Mouse (Mus musculus) heart, adult 2 months (tissue): Measurements from ENCODE around the gene Mrpl10. TPM values are rescaled to one million over a fixed set of nuclear protein-coding genes. Genes with fewer than 3 reads are reported as not detected.

Source experiments
- DNase-seq, 2 experiments: peaks; one replicate each; pipeline ENCODE4 v3.0.0; 2021
- H3K27ac ChIP-seq: fragments of 200-600 bp; 2 replicates; pipeline ENCODE4 v1.8.1; 2022
- H3K27me3 ChIP-seq: fragments of 200-500 bp; 2 replicates; pipeline ENCODE4 v1.6.1; 2012; ENCODE audit warnings: mild to moderate bottlenecking, low read length, inconsistent platforms, mixed read lengths; ENCODE audit not compliant: control insufficient read depth, insufficient read depth
- H3K36me3 ChIP-seq: fragments of 200-500 bp; 2 replicates; pipeline ENCODE4 v1.6.1; 2012; ENCODE audit warnings: low read length, inconsistent platforms; ENCODE audit not compliant: control insufficient read depth, insufficient read depth
- H3K4me1 ChIP-seq: fragments of 200-500 bp; 2 replicates; pipeline ENCODE4 v1.6.1; 2011; ENCODE audit warnings: low read length; ENCODE audit not compliant: control insufficient read depth, insufficient read depth
- H3K4me3 ChIP-seq: fragments of 200-600 bp; 2 replicates; pipeline ENCODE4 v1.8.1; 2022
- H3K79me2 ChIP-seq: fragments of 200-500 bp; replicated peaks from 2 replicates; pipeline ENCODE4 v1.6.1; 2012; ENCODE audit warnings: mild to moderate bottlenecking, inconsistent platforms, low read length, moderate library complexity, mixed read lengths; ENCODE audit not compliant: control insufficient read depth, insufficient read depth
- H3K9ac ChIP-seq: fragments of 200-500 bp; 2 replicates; pipeline ENCODE4 v1.6.1; 2012; ENCODE audit warnings: low read depth, mild to moderate bottlenecking, control low read depth, inconsistent platforms, low read length, mixed read lengths
- CTCF ChIP-seq: fragments of 200-600 bp; IDR thresholded peaks from 2 replicates; pipeline ENCODE4 v1.8.1; 2022; ENCODE audit warnings: antibody characterized with exemption, mild to moderate bottlenecking, moderate library complexity
- EP300 ChIP-seq: fragments of 200-500 bp; IDR thresholded peaks from 2 replicates; pipeline ENCODE4 v1.6.1; 2011; ENCODE audit warnings: low read depth, low read length, control low read depth; ENCODE audit not compliant: insufficient read depth
- POLR2A ChIP-seq: fragments of 200-500 bp; IDR thresholded peaks from 2 replicates; pipeline ENCODE4 v1.6.1; 2011; ENCODE audit warnings: mild to moderate bottlenecking, low read depth, low read length, control low read depth; ENCODE audit not compliant: insufficient read depth
- WGBS: fragments of 180-500 bp; shearing (Covaris S2); methylation state at CpG from one replicate; pipeline ENCODE4 v1.1.7; 2018; 5-methylcytosine and 5-hydroxymethylcytosine counted together
- intact Hi-C: fragments of 180-260 bp; cut with DNase I; formaldehyde crosslinking; loops from one replicate; pipeline ENCODE4 v1.15.1; 2025
- polyA plus RNA-seq: library from polyadenylated mRNA; depleted of rRNA; stranded (reverse); fragments of >200 nt; gene quantifications from 2 replicates; pipeline ENCODE4 v1.2.3, GENCODE M21; 2012
- total RNA-seq, 2 experiments: library from RNA; stranded (reverse); gene quantifications; 2 replicates each; pipeline ENCODE4 v1.2.3; 2021

The Mrpl10 gene
- total and polyA plus RNA-seq, 3 experiments, result 76.4 to 91.4 (median 87.2) TPM

GRCm38 (mm10) chr11:96997380-96997956, 43.9 kb upstream of the Mrpl10 start:
- H3K4me1 ChIP-seq, result no peaks in the 10 kb centered on the region
- TF ChIP-seq EP300 (no peak), POLR2A (no peak)
- 13% methylated on average over 30 of the region's 30 CpGs for WGBS
- H3K27ac ChIP-seq, result peak overlapping the region; percentile 45
- H3K4me3 ChIP-seq, result peak overlapping the region; percentile 45
- peaks cover 4% of the 10 kb centered on the region for H3K27me3 ChIP-seq
- H3K36me3 ChIP-seq, result no peaks in the 10 kb centered on the region
- peak overlapping the region; percentile 34 for H3K9ac ChIP-seq
- DNase-seq, result peak; percentile 57 to 67
- H3K79me2 ChIP-seq, result no peaks in the 10 kb centered on the region
- intact Hi-C loops, result no loop called here

- no peak overlapping the region for H3K27ac ChIP-seq
- H3K4me1 ChIP-seq, result no peaks in the 10 kb centered on the region
- peaks cover 1% of the 10 kb centered on the region; the same call in 1 of the 2 replicates for H3K27me3 ChIP-seq
- no peak for TF ChIP-seq EP300
- TF ChIP-seq POLR2A, result no peak
- TF ChIP-seq CTCF, result no peak
- intact Hi-C loops, result no loop called here
- no peaks in the 10 kb centered on the region for H3K79me2 ChIP-seq
- no peak for DNase-seq
- 47% methylated on average over 5 of the region's 5 CpGs for WGBS
- no peak overlapping the region for H3K9ac ChIP-seq
- H3K36me3 ChIP-seq, result no peaks in the 10 kb centered on the region
- H3K4me3 ChIP-seq, result no peak overlapping the region
Observed at GRCm38 (mm10) chr11:97003170-97003569, 38.2 kb upstream of the Mrpl10 start.

- no peaks in the 10 kb centered on the region for H3K4me1 ChIP-seq
- H3K27me3 ChIP-seq, result peaks cover 2% of the 10 kb centered on the region; the same call in 1 of the 2 replicates
- no peak for DNase-seq
- H3K36me3 ChIP-seq, result no peaks in the 10 kb centered on the region
- H3K27ac ChIP-seq, result no peak overlapping the region
- no peaks in the 10 kb centered on the region for H3K79me2 ChIP-seq
- intact Hi-C loops, result no loop called here
- 42% methylated on average over 9 of the region's 9 CpGs for WGBS
- no peak overlapping the region for H3K4me3 ChIP-seq
- no peak overlapping the region for H3K9ac ChIP-seq
- no peak for TF ChIP-seq EP300
- no peak for TF ChIP-seq CTCF
- TF ChIP-seq POLR2A, result no peak
Observed at GRCm38 (mm10) chr11:97007093-97007794, 34.1 kb upstream of the Mrpl10 start.

- Histone ChIP-seq H3K4me3 (no peak overlapping the region), H3K36me3 (no peaks in the 10 kb centered on the region), H3K27me3 (peaks cover 3% of the 10 kb centered on the region; the same call in 1 of the 2 replicates), H3K9ac (no peak overlapping the region), H3K4me1 (no peaks in the 10 kb centered on the region), H3K27ac (no peak overlapping the region), H3K79me2 (no peaks in the 10 kb centered on the region)
- DNase-seq, result no peak
- WGBS, result 36% methylated on average over 8 of the region's 8 CpGs
- TF ChIP-seq POLR2A (no peak), EP300 (no peak), CTCF (no peak)
- intact Hi-C loops, result no loop called here
Observed at GRCm38 (mm10) chr11:97009198-97009790, 32.1 kb upstream of the Mrpl10 start.

- H3K4me3 ChIP-seq, result no peak within 1 kb of the TSS
- no peak for DNase-seq
- intact Hi-C loops, result no loop called here
- H3K27ac ChIP-seq, result no peak within 1 kb of the TSS
- TF ChIP-seq EP300 (no peak), POLR2A (no peak), CTCF (no peak)
- no peak within 1 kb of the TSS for H3K9ac ChIP-seq
- 15% methylated on average over 8 of the region's 8 CpGs for WGBS
- H3K79me2 ChIP-seq, result no peaks in the 10 kb centered on the region
- H3K27me3 ChIP-seq, result peaks cover 13% of the 10 kb centered on the region
- no peaks in the 10 kb centered on the region for H3K4me1 ChIP-seq
- H3K36me3 ChIP-seq, result no peaks in the 10 kb centered on the region
Observed at GRCm38 (mm10) chr11:97013121-97013670, 28.2 kb upstream of the Mrpl10 start, which contains the start of gene Sp6. Sp6 (plus strand) TSS chr11:97013394.
